Mouse (Mus musculus) forelimb bud, embryonic 11.5 days (tissue): ENCODE results near the gene Oxct1.
A peak's percentile ranks its signal among the peaks of the same experiment; 100 is the strongest.

Source experiments
- DNase-seq: peaks from one replicate; pipeline ENCODE4 v3.0.0-alpha.2; 2012; ENCODE audit warnings: low read depth, low spot score

The Oxct1 gene

GRCm38 (mm10) chr15:4028411-4028700 lies 2.2 kb downstream of the Oxct1 start:
- no peak for DNase-seq

DNA sequence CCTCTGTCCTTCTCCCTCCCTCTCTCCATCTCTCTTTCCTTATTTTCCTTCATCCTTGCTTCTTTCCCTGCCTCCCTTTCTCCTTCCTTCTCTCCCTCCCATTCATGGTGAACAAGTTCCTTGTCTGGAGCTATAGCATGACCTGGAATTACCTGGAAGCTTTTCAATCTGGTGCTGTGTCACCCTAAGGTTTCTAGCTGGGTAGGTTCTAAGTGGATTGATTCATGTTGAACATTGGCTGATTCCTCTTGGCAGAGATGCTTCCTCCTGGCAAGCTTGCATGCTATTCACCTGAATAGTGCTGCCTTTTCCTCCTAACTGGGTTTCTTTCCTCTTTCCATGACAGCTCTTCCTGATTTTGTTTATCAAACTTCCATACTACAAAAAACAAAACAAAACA lies 2.8 kb downstream of the Oxct1 start:
- DNase-seq: no peak

DNA sequence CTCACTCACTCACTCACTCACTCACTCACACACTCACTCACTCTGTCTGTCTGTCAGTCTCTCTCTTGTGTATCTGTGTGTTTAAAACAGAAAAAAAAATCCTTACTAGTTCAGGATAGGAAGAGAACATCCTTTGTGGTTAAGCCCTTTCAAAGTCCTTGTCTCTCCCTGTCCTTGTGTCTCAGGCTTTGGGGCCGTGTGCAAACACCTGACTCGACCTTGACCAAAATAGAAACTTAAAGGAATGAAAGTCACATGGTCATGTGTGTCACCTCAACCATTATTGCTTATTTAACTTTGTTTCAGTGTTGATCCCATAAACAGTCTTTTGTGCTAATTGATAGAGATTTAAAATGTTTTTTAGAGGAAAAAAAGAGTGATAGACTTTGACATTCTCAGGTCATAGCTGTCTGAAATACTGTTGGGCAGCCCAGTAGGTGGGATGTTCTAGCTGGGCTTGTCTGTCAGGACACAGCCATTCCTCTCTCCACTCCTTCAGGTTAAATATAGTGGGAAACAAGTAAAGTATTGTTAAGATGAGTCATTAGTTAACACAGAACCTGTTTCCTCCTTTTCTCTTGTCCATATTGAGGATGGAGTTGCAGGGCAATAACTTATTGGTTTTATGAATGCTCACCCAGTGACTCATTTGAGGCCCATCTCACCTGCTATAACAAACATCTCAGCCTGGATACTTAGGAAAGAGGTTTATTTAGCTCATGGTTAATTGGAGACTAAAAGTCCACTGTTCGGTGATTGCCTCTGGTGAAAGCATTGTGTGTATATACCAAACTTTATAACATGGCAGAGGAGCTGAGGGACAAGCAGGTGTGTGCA lies 7.2 kb downstream of the Oxct1 start:
- DNase-seq: no peak

- DNase-seq: no peak
Measured at GRCm38 (mm10) chr15:4042423-4042822, 16.2 kb downstream of the Oxct1 start.

DNA sequence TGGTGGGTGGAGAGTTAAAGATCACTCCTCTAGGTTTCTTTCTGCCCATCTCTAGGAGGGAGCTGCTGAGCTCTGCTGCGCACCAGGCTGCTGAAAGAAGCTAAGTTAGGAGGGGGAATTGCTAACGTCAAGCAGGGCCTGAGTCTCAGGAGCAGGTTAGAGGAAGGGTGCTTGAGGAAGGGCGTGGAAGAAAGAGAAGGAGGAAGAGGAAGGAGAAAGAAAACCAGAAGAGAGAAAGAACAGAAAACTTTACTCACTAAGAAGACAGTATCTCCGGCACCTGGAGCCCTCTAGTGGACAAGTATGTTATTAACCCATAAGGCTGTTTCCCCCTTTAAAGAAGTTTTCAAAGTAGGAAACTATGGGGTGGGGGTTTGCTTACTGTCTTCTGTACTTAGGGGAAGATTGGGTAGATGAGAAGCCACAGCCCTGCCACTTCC lies 16.9 kb downstream of the Oxct1 start:
- peak; percentile 36 for DNase-seq

- peak; percentile 12 for DNase-seq
Measured at GRCm38 (mm10) chr15:4056627-4057026, 30.4 kb downstream of the Oxct1 start.

DNA sequence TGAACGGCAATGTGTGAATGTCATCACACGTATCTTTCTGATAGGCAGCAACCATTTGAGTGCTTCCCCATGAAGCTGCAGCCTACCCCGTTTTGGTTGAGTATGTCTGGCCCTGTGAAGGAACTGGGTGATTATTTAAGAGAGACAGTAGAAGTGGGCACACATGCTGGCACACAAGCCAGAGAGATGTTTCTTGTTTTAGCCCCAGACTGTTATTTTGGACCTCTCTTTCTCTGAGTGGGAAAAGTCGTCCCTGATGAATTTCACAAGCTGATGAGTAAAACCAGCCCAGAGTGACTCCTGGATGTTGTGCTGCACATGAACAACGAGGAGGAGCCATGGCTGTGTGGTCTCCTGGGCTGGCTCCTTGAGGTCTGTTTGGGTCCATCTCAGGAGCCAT lies 37.4 kb downstream of the Oxct1 start:
- DNase-seq: no peak

DNA sequence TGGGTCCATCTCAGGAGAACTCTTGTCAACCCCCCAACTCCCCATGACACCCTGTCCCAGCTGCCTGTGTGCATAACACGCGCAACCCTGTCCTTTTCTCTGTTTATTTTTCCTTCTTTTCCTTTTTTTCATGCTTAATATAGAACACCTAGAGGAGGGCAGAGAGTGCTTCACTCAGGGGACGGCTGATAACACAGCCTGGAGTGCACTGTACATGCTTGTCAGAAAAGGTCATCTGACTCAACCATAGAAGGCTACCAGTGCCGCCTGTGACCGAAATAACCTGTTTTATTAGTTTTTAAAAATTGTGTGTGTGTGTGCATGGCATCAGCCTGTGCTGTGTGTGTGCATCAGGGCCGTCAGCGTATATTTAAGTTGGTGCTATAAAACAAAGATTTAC lies 37.8 kb downstream of the Oxct1 start:
- DNase-seq: no peak

DNA sequence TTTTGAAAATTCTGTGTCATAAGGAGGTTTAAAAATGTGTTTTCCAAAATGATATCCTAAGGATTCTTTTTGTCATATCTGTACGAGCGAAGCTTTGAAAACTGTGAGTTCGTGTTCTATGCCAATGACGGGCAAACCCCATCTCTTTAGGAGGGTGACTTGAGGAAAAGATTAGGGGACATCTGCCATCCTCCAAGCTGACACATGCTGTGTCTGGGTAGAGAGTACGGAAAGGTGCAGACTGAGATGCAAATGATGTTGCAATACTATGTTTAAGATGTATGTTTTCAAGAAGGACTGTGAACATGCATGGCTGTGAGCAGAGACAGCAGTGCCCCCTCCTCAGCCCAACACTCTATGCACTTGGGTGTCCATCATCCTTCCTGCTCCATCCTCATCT lies 38.5 kb downstream of the Oxct1 start:
- no peak for DNase-seq

GRCm38 (mm10) chr15:4067273-4067990 lies 41.2 kb downstream of the Oxct1 start:
- no peak for DNase-seq

GRCm38 (mm10) chr15:4077978-4078377 lies 51.8 kb downstream of the Oxct1 start:
- DNase-seq: no peak

- no peak for DNase-seq
Measured at GRCm38 (mm10) chr15:4078785-4079184, 52.6 kb downstream of the Oxct1 start.

DNA sequence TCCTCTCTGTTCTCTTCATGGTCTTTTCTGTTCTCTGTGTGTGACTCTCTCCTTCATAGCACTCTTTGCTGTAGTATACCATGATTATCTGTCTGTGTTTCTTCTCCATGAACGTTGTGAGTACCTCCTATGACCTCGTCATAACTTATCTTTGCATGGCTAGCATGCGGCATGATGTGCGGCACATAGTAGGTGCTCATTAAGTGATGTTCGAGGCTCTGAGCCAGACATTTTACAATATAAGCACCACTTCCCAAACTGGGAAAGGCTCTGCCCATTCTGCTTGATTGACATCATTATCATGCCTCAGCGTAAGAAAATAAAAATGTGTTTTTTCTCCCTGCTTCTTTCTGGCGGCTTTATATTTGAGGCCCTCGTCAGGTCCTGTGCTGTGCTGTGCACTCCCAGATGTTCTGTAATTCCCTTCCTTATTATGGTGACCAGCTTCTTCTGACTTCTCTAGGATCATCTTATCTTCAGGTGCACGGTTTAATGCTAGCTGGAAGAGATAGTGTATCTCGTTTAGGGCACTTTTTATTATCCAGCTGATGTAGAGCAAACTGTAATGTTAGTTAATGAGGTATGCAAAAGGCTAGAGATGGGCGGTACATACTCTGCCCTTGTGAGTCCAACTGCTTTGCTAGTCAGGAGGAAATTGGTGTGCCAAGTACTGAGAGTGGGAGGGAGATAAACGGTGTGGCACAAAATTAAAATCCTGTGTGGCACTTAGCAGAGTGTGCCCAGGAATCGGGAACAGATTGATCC lies 53.4 kb downstream of the Oxct1 start:
- no peak for DNase-seq

DNA sequence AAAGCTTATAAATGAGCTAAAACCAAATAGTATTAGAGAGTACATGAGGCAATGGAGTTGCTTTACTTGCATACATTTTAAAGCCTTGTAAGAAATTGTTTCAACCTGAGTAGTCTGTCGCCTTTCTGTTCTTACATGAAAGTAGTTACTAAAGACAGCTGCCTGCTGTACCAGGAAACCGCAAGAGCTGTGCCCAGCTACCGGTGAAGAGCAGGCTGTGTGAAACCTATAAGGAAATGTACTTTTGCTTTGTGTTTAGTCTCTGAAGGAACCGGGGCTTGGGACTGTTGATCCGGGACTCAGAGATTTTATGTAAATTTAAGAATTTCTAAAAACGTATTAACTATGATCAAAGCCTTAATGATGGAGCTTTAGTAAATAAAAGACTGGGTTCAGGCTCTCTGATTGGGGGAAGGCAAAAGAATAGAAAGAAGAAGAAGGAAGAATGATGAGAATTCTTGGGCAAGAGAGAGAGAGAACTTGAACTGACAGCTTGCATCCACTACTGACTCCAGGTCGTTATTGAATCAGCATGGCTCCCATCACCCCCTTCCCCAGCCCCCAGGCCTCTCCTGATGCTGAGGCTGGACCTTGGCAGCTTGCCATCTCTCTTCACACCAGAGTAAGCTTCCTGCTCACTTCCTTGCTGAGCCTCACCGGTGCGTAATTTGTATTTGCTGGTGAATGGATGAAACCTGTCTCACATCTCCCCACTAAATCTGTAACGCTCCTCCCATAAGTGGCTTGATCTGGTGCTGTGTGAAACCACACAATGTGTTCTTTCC lies 59.6 kb downstream of the Oxct1 start:
- DNase-seq: no peak

DNA sequence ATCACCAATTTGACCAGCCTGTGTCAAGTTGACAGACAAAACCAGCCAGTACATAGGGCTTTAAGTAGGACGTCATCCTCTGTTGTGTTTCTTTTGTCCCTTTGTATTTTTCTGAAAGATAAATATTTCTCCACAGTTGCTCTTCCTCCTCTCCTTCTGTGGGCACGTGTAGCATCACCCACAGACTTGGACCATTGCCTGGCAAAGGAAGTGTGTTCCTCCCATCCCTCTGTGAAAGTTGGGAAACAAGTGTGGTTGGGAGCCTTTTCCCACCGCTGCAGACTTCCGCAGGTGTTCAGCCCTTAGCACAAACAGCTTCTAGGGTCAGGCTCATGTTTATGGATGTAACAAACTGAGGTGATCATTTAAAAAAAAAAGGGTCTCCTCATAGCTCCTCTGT lies 61.3 kb downstream of the Oxct1 start:
- no peak for DNase-seq

- DNase-seq: no peak
Measured at GRCm38 (mm10) chr15:4087914-4088313, 61.7 kb downstream of the Oxct1 start.

- DNase-seq: no peak
Measured at GRCm38 (mm10) chr15:4090601-4091000, 64.4 kb downstream of the Oxct1 start.

GRCm38 (mm10) chr15:4092586-4092985 lies 66.4 kb downstream of the Oxct1 start:
- DNase-seq: no peak

DNA sequence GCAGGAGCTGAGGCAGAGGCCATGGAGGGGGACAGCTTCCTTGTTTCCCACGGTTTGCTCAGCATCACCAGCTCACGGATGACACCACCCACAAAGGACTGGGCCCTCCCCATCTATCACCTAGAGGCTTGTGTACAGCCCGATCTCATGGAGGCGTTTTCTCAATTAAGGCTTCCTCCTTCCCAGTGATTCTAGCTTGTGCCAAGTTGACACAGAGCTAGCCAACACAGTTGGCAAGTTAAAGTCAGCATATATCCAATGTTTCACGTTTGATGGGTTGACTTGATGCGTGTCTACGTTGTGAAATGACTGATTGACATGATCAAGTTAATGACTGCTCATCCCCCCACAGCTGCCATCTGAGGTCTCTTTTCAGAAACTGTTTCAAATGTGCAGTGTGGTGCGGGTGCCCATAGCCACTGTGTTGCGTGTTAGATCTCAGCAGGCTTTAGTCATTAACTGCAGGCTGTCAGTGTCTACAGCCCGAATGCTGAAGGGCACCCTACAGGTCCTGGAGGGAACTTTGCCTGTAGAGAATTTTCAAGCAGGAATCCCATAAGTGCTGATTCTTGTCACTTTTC lies 74.2 kb downstream of the Oxct1 start:
- DNase-seq: no peak

DNA sequence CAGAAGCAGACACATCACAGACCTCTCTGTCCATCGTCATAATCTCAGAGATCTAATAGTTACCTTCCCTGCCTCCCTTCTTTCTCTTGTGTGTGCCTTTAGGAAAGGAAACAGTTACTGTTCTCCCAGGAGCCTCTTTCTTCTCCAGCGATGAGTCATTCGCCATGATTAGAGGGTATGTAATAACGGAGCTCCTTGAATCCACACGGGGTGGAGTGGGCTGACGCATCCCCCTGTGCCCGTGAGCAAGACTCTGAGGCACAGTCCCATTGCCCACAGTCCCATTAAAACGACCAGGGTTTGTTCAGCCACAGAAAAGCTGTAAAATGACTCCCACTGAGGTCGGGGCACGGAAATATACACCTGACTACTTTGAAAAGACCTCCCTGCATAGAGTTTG lies 74.8 kb downstream of the Oxct1 start:
- no peak for DNase-seq

DNA sequence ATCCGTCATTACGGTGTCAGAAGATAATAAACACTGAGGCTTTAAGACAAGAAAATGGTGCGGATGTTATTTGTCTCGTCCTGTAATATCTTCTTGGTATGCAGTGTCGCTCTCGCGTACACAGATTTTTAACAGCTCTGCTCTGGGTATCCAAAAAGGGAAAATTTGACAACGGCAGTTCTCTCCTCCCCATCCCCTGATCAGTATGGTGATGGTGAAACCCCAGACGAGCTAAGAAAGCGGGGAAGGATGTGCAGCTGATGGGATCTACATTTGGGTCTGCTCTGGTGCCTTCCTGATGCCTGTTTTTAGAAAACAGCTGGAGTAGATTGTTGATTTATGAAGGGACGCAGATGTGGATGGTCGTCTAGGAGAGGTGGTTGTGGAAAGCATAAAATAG lies 78.1 kb downstream of the Oxct1 start:
- DNase-seq: no peak
